Mouse (Mus musculus): ENCODE measurements at regions not wholly inside any gene's neighbourhood (a gene's known extent, or its start where the extent isn't known, plus 50 kb on each side); places are given as distances from the start of the nearest gene placed in this dataset.

- H3K9ac ChIP-seq, result no peak overlapping the region
- H3K27me3 ChIP-seq, result no peaks in the 10 kb centered on the region
- no peaks in the 10 kb centered on the region for H3K4me1 ChIP-seq
- no peak overlapping the region for H3K4me2 ChIP-seq
- no peaks in the 10 kb centered on the region for H3K9me3 ChIP-seq (replicated peaks)
- H3K4me3 ChIP-seq (replicated peaks), result no peak overlapping the region
- H3K27ac ChIP-seq, result no peak overlapping the region
- no peaks in the 10 kb centered on the region for H3K36me3 ChIP-seq
- 89% methylated on average over 4 of the region's 4 CpGs for WGBS
- ATAC-seq (replicated peaks; ENCODE audit: low FRiP score), result no peak
These were observed 173.3 kb downstream of the Atp23 start for GRCm38 (mm10) chr10:126727840-126728239.

- Histone ChIP-seq H3K36me3 (no peaks in the 10 kb centered on the region), H3K4me2 (no peak overlapping the region), H3K27me3 (no peaks in the 10 kb centered on the region), H3K9ac (no peak overlapping the region), H3K4me1 (no peaks in the 10 kb centered on the region), H3K4me3 (replicated peaks) (no peak overlapping the region), H3K9me3 (replicated peaks) (no peaks in the 10 kb centered on the region), H3K27ac (no peak overlapping the region)
- 63% methylated on average over 2 of the region's 2 CpGs for WGBS
- no peak for ATAC-seq (replicated peaks; ENCODE audit: low FRiP score)
These were observed 183.2 kb downstream of the Atp23 start for GRCm38 (mm10) chr10:126717961-126718360.

- no peaks in the 10 kb centered on the region for H3K4me1 ChIP-seq
- no peaks in the 10 kb centered on the region for H3K9me3 ChIP-seq (replicated peaks)
- WGBS, result 25% methylated on average over 3 of the region's 3 CpGs
- H3K36me3 ChIP-seq, result no peaks in the 10 kb centered on the region
- no peak overlapping the region for H3K9ac ChIP-seq
- no peaks in the 10 kb centered on the region for H3K27me3 ChIP-seq
- H3K4me3 ChIP-seq (replicated peaks), result no peak overlapping the region
- no peak overlapping the region for H3K4me2 ChIP-seq
- ATAC-seq (replicated peaks; ENCODE audit: low FRiP score), result no peak
- no peak overlapping the region for H3K27ac ChIP-seq
These were observed 189.4 kb downstream of the Atp23 start for GRCm38 (mm10) chr10:126711758-126712157.

GRCm38 (mm10) chr10:126709219-126709917 is 191.8 kb downstream of the Atp23 start:
- no peak overlapping the region for H3K9ac ChIP-seq
- no peak for ATAC-seq (replicated peaks; ENCODE audit: low FRiP score)
- H3K4me1 ChIP-seq, result no peaks in the 10 kb centered on the region
- no peaks in the 10 kb centered on the region for H3K36me3 ChIP-seq
- H3K9me3 ChIP-seq (replicated peaks), result no peaks in the 10 kb centered on the region
- no peaks in the 10 kb centered on the region for H3K27me3 ChIP-seq
- no peak overlapping the region for H3K4me3 ChIP-seq (replicated peaks)
- WGBS, result 77% methylated on average over 14 of the region's 14 CpGs
- no peak overlapping the region for H3K4me2 ChIP-seq
- no peak overlapping the region for H3K27ac ChIP-seq

GRCm38 (mm10) chr10:126708730-126709129 is 192.4 kb downstream of the Atp23 start:
- ATAC-seq (replicated peaks; ENCODE audit: low FRiP score), result no peak
- Histone ChIP-seq H3K27me3 (no peaks in the 10 kb centered on the region), H3K4me1 (no peaks in the 10 kb centered on the region), H3K9ac (no peak overlapping the region), H3K27ac (no peak overlapping the region), H3K4me2 (no peak overlapping the region), H3K9me3 (replicated peaks) (no peaks in the 10 kb centered on the region), H3K4me3 (replicated peaks) (no peak overlapping the region), H3K36me3 (no peaks in the 10 kb centered on the region)
- 64% methylated on average over 4 of the region's 4 CpGs for WGBS

GRCm38 (mm10) chr10:126708215-126708614 is 192.9 kb downstream of the Atp23 start:
- H3K9me3 ChIP-seq (replicated peaks), result no peaks in the 10 kb centered on the region
- no peaks in the 10 kb centered on the region for H3K36me3 ChIP-seq
- H3K27ac ChIP-seq, result no peak overlapping the region
- no peak overlapping the region for H3K4me3 ChIP-seq (replicated peaks)
- no peak overlapping the region for H3K9ac ChIP-seq
- ATAC-seq (replicated peaks; ENCODE audit: low FRiP score), result no peak
- no peaks in the 10 kb centered on the region for H3K27me3 ChIP-seq
- 82% methylated on average over 4 of the region's 4 CpGs for WGBS
- no peak overlapping the region for H3K4me2 ChIP-seq
- no peaks in the 10 kb centered on the region for H3K4me1 ChIP-seq

GRCm38 (mm10) chr10:126697086-126697485 is 204.1 kb downstream of the Atp23 start:
- Histone ChIP-seq H3K27ac (no peak overlapping the region), H3K4me3 (replicated peaks) (no peak overlapping the region), H3K36me3 (no peaks in the 10 kb centered on the region), H3K4me1 (no peaks in the 10 kb centered on the region), H3K9ac (no peak overlapping the region), H3K9me3 (replicated peaks) (no peaks in the 10 kb centered on the region), H3K27me3 (no peaks in the 10 kb centered on the region), H3K4me2 (no peak overlapping the region)
- WGBS, result 87% methylated on average over 10 of the region's 10 CpGs
- no peak for ATAC-seq (replicated peaks; ENCODE audit: low FRiP score)

GRCm38 (mm10) chr10:126690914-126691673 is 210.1 kb downstream of the Atp23 start:
- Histone ChIP-seq H3K9me3 (replicated peaks) (no peaks in the 10 kb centered on the region), H3K27ac (no peak overlapping the region), H3K27me3 (no peaks in the 10 kb centered on the region), H3K4me2 (no peak overlapping the region), H3K36me3 (no peaks in the 10 kb centered on the region), H3K4me1 (no peaks in the 10 kb centered on the region), H3K4me3 (replicated peaks) (no peak overlapping the region), H3K9ac (no peak overlapping the region)
- WGBS, result 49% methylated on average over 25 of the region's 25 CpGs
- ATAC-seq (replicated peaks; ENCODE audit: low FRiP score), result no peak

- no peak overlapping the region for H3K9ac ChIP-seq
- WGBS, result 10% methylated on average over 12 of the region's 12 CpGs
- no peaks in the 10 kb centered on the region for H3K27me3 ChIP-seq
- H3K4me1 ChIP-seq, result no peaks in the 10 kb centered on the region
- no peaks in the 10 kb centered on the region for H3K9me3 ChIP-seq (replicated peaks)
- H3K4me2 ChIP-seq, result no peak overlapping the region
- no peak overlapping the region for H3K4me3 ChIP-seq (replicated peaks)
- no peak overlapping the region for H3K27ac ChIP-seq
- H3K36me3 ChIP-seq, result no peaks in the 10 kb centered on the region
- 0 out of 2 replicates have a peak, but pooled peaks have one; percentile 18 for ATAC-seq (replicated peaks; ENCODE audit: low FRiP score)
These were observed 220.6 kb downstream of the Atp23 start for GRCm38 (mm10) chr10:126680275-126681184.

- H3K4me2 ChIP-seq, result no peak overlapping the region
These were observed 221.7 kb downstream of the Atp23 start for GRCm38 (mm10) chr10:126679224-126680120.

GRCm38 (mm10) chr10:126673437-126673836 is 227.7 kb downstream of the Atp23 start:
- no peaks in the 10 kb centered on the region for H3K4me1 ChIP-seq
- H3K36me3 ChIP-seq, result no peaks in the 10 kb centered on the region
- no peak overlapping the region for H3K4me3 ChIP-seq (replicated peaks)
- no peak overlapping the region for H3K27ac ChIP-seq
- no peaks in the 10 kb centered on the region for H3K27me3 ChIP-seq
- WGBS, result 60% methylated on average over 5 of the region's 5 CpGs
- no peak overlapping the region for H3K9ac ChIP-seq
- H3K4me2 ChIP-seq, result no peak overlapping the region
- H3K9me3 ChIP-seq (replicated peaks), result no peaks in the 10 kb centered on the region
- no peak for ATAC-seq (replicated peaks; ENCODE audit: low FRiP score)

More at GRCm38 (mm10) chr10:126679224-126680120, 221.7 kb downstream of the Atp23 start:
- ATAC-seq (replicated peaks; ENCODE audit: low FRiP score), result no peak
- no peak overlapping the region for H3K4me3 ChIP-seq (replicated peaks)
- H3K9me3 ChIP-seq (replicated peaks), result no peaks in the 10 kb centered on the region
- no peak overlapping the region for H3K27ac ChIP-seq
- no peaks in the 10 kb centered on the region for H3K36me3 ChIP-seq
- no peaks in the 10 kb centered on the region for H3K27me3 ChIP-seq
- no peak overlapping the region for H3K9ac ChIP-seq
- H3K4me1 ChIP-seq, result no peaks in the 10 kb centered on the region
- 29% methylated on average over 25 of the region's 25 CpGs for WGBS
